Mouse (Mus musculus) small intestine, adult 2 months (tissue): ENCODE data around the gene Myo18a. TPM values are rescaled to one million over a fixed set of nuclear protein-coding genes. Genes with fewer than 3 reads are reported as not detected.
"Not testable (repeated sequence)": the region's sequence is repeated elsewhere in the genome, so short reads cannot be mapped to it uniquely, and the experiment has no call there.

ENCODE experiments used
- H3K27ac ChIP-seq: fragments of 200-500 bp; 2 replicates; pipeline ENCODE4 v1.5.1; 2012; ENCODE audit warnings: low read depth, low read length, control low read depth, inconsistent platforms; ENCODE audit not compliant: insufficient read depth
- H3K27me3 ChIP-seq: fragments of 200-500 bp; 2 replicates; pipeline ENCODE4 v1.6.1; 2012; ENCODE audit warnings: mild to moderate bottlenecking, moderate library complexity, low read length, inconsistent platforms; ENCODE audit not compliant: control insufficient read depth, insufficient read depth
- H3K36me3 ChIP-seq: fragments of 200-500 bp; 2 replicates; pipeline ENCODE4 v1.6.1; 2012; ENCODE audit warnings: mild to moderate bottlenecking, low read length, control low read depth, inconsistent platforms; ENCODE audit not compliant: control insufficient read depth, insufficient read depth
- H3K4me1 ChIP-seq: fragments of 200-500 bp; 2 replicates; pipeline ENCODE4 v1.6.1; 2012; ENCODE audit warnings: low read length, inconsistent platforms, mixed read lengths; ENCODE audit not compliant: control insufficient read depth, insufficient read depth, insufficient read length
- H3K4me3 ChIP-seq: fragments of 200-500 bp; 2 replicates; pipeline ENCODE4 v1.5.1; 2012; ENCODE audit warnings: low read depth, mild to moderate bottlenecking, control low read depth, inconsistent platforms, low read length, moderate library complexity
- CTCF ChIP-seq: fragments of 200-500 bp; IDR thresholded peaks from 2 replicates; pipeline ENCODE4 v1.5.1; 2012; ENCODE audit warnings: low read depth, mild to moderate bottlenecking, control low read depth, inconsistent platforms, low read length, moderate library complexity, mixed read lengths; ENCODE audit not compliant: insufficient replicate concordance, insufficient read length; ENCODE audit errors: extremely low read depth
- POLR2A ChIP-seq: fragments of 200-500 bp; IDR thresholded peaks from 2 replicates; pipeline ENCODE4 v1.6.1; 2012; ENCODE audit warnings: low read depth, mild to moderate bottlenecking, control low read depth, inconsistent platforms, low read length, moderate library complexity
- WGBS: fragments of 180-500 bp; shearing (Covaris S2); methylation state at CpG from one replicate; pipeline ENCODE4 v1.1.7; 2018; 5-methylcytosine and 5-hydroxymethylcytosine counted together
- polyA plus RNA-seq: library from polyadenylated mRNA; depleted of rRNA; stranded (reverse); fragments of >200 nt; gene quantifications from 2 replicates; pipeline ENCODE4 v1.2.3, GENCODE M21; 2012

Gene Myo18a
- polyA plus RNA-seq, 1 experiment, result 149 TPM

- no peak overlapping the region for H3K4me3 ChIP-seq
- TF ChIP-seq POLR2A (no peak), CTCF (peak; percentile 97; the same call in 1 of the 2 replicates)
- no peaks in the 10 kb centered on the region for H3K27me3 ChIP-seq
- no peaks in the 10 kb centered on the region for H3K4me1 ChIP-seq
- no peak overlapping the region for H3K27ac ChIP-seq
- WGBS, result 2% methylated on average over 6 of the region's 6 CpGs
- no peaks in the 10 kb centered on the region for H3K36me3 ChIP-seq
Observed at GRCm38 (mm10) chr11:77737289-77737688, 25.8 kb upstream of the Myo18a start.

GRCm38 (mm10) chr11:77738555-77738954 is 24.5 kb upstream of the Myo18a start:
- TF ChIP-seq CTCF (no peak), POLR2A (no peak)
- Histone ChIP-seq H3K4me1 (no peaks in the 10 kb centered on the region), H3K27me3 (no peaks in the 10 kb centered on the region), H3K27ac (no peak overlapping the region), H3K4me3 (no peak overlapping the region), H3K36me3 (no peaks in the 10 kb centered on the region)
- WGBS, result 69% methylated on average over 7 of the region's 7 CpGs

- H3K27ac ChIP-seq, result no peak overlapping the region
- 13% methylated on average over 6 of the region's 6 CpGs for WGBS
- H3K36me3 ChIP-seq, result no peaks in the 10 kb centered on the region
- H3K27me3 ChIP-seq, result no peaks in the 10 kb centered on the region
- no peaks in the 10 kb centered on the region for H3K4me1 ChIP-seq
- no peak for TF ChIP-seq POLR2A
- TF ChIP-seq CTCF, result peak; percentile 51; the same call in 1 of the 2 replicates
- no peak overlapping the region for H3K4me3 ChIP-seq
Observed at GRCm38 (mm10) chr11:77743966-77744365, 19.1 kb upstream of the Myo18a start.

- WGBS, result 71% methylated on average over 4 of the region's 4 CpGs
Observed at GRCm38 (mm10) chr11:77746652-77747051, 16.4 kb upstream of the Myo18a start.

GRCm38 (mm10) chr11:77747103-77747502 is 15.9 kb upstream of the Myo18a start:
- not testable (repeated sequence) for H3K27me3 ChIP-seq, H3K4me1 ChIP-seq, H3K27ac ChIP-seq, H3K36me3 ChIP-seq, H3K4me3 ChIP-seq
- WGBS, result 91% methylated on average over 14 of the region's 15 CpGs

More at GRCm38 (mm10) chr11:77746652-77747051, 16.4 kb upstream of the Myo18a start:
- Histone ChIP-seq H3K27me3 (no peaks in the 10 kb centered on the region), H3K36me3 (no peaks in the 10 kb centered on the region), H3K27ac (no peak overlapping the region), H3K4me1 (no peaks in the 10 kb centered on the region), H3K4me3 (no peak overlapping the region)
- no peak for TF ChIP-seq CTCF
- TF ChIP-seq POLR2A, result no peak

- no peak overlapping the region for H3K4me3 ChIP-seq
- no peaks in the 10 kb centered on the region for H3K36me3 ChIP-seq
- WGBS, result 86% methylated on average over 5 of the region's 5 CpGs
- TF ChIP-seq POLR2A (no peak), CTCF (no peak)
- no peaks in the 10 kb centered on the region for H3K27me3 ChIP-seq
- H3K27ac ChIP-seq, result no peak overlapping the region
- peaks cover 8% of the 10 kb centered on the region; the same call in 1 of the 2 replicates for H3K4me1 ChIP-seq
Observed at GRCm38 (mm10) chr11:77748996-77749395, 14.1 kb upstream of the Myo18a start.

- Histone ChIP-seq H3K4me3 (no peak overlapping the region), H3K27me3 (no peaks in the 10 kb centered on the region), H3K4me1 (peaks cover 8% of the 10 kb centered on the region; the same call in 1 of the 2 replicates), H3K36me3 (no peaks in the 10 kb centered on the region), H3K27ac (peak overlapping the region; percentile 84)
- WGBS, result 37% methylated on average over 5 of the region's 5 CpGs
- TF ChIP-seq POLR2A, result no peak
- TF ChIP-seq CTCF, result no peak
Observed at GRCm38 (mm10) chr11:77752525-77752924, 10.5 kb upstream of the Myo18a start.

GRCm38 (mm10) chr11:77753469-77753868 is 9.6 kb upstream of the Myo18a start:
- H3K4me3 ChIP-seq, result peak overlapping the region; percentile 4; the same call in 1 of the 2 replicates
- H3K27me3 ChIP-seq, result no peaks in the 10 kb centered on the region
- peaks cover 8% of the 10 kb centered on the region; the same call in 1 of the 2 replicates for H3K4me1 ChIP-seq
- 93% methylated on average over 3 of the region's 3 CpGs for WGBS
- TF ChIP-seq POLR2A (no peak), CTCF (no peak)
- no peaks in the 10 kb centered on the region for H3K36me3 ChIP-seq
- H3K27ac ChIP-seq, result peak overlapping the region; percentile 84
